30 mouse cellular contexts compared by ENCODE assay signal in the genomic region with DNA sequence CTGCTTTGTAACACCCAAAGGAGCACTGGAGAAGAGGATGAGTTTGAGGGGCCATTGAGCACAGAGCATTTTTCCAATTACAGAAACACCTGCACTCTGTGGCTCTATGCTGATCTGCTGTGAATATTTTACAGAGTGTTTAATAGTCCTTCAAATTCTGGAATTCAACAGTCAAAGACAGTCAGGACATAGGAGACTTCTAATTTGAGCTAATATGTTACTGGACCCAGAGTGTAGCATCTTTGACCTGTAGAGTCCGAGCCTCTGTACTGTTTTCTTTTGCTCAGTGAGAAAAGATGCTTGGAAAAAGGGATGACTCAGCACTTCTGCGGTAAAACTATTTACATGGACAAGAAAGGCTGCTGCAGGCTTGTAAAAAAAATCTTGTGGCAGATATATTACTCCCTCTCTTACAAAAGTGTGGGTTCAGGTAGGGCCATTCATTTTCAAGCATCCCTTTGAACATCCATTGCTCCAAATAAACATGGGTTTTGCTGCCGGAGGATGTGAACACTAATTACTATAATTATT.
DNase-seq lines count a peak whose midpoint lies in the region; ATAC-seq and TF ChIP-seq lines count a peak whose summit lies in the region.
"Had no signal": no experiment of that assay in that cellular context is flagged by ENCODE, and none has a peak within 500 bp of the region (broad histone marks: within the 10 kb centered on the region; RNA-seq: fewer than 3 reads in every experiment).

No protein-coding gene starts in this region.

- no peaks in the 10 kb centered on the region for H3K9me3 ChIP-seq in kidney, postnatal 0 days (replicated peaks; ENCODE audit: low read length)
- H3K9me3 ChIP-seq in liver, postnatal 0 days (ENCODE audit: low read length): no peaks in the 10 kb centered on the region
- H3K9me3 ChIP-seq: embryonic facial prominence, embryonic 13.5 days; hindbrain, embryonic 15.5 days had no signal

- no peak overlapping the region for H3K4me2 ChIP-seq in kidney, postnatal 0 days (ENCODE audit: low read length)
- H3K4me2 ChIP-seq in liver, postnatal 0 days (ENCODE audit: low read depth, low read length): no peak overlapping the region
- H3K4me2 ChIP-seq: embryonic facial prominence, embryonic 13.5 days; hindbrain, embryonic 15.5 days; lung, embryonic 14.5 days; neural tube, embryonic 15.5 days had no signal

- DNase-seq in embryo, embryonic 10.5 days (ENCODE audit: low spot score): peak; percentile 18
- DNase-seq in embryo, embryonic 9.5 days (ENCODE audit: extremely low spot score): no peak
- DNase-seq in kidney, postnatal 0 days (ENCODE audit: low spot score): peak; percentile 28
- DNase-seq in kidney, postnatal 25 days: no peak
- peak; percentile 1 for DNase-seq in 3T3-L1 (ENCODE audit: low read depth, low spot score)
- DNase-seq in brain, adult 2 months (ENCODE audit: low read depth, low spot score): peak; percentile 52
- no peak for DNase-seq in frontal cortex, adult 2 months (ENCODE audit: extremely low spot score in 1 of 2, low spot score in 1 of 2)
- DNase-seq in liver, postnatal 0 days: no peak
- DNase-seq: adrenal gland, adult 8-10 months; cerebellum, adult 11-12 months; cerebellum, adult 9-11 months; gastrocnemius, postnatal 10 days; heart, postnatal 14 days; kidney, adult 18-20 months; kidney, postnatal 14 days; liver; lung, embryonic 14.5 days; lung, postnatal 14 days; spleen, adult 18-20 months; thymus, adult 18-20 months; thymus, postnatal 25 days had no signal

- no peaks in the 10 kb centered on the region for H3K27me3 ChIP-seq in kidney, postnatal 0 days (ENCODE audit: insufficient read depth, low read length)
- no peaks in the 10 kb centered on the region for H3K27me3 ChIP-seq in liver, postnatal 0 days (ENCODE audit: insufficient read depth, low read length)
- H3K27me3 ChIP-seq: embryonic facial prominence, embryonic 13.5 days; hindbrain, embryonic 15.5 days; neural tube, embryonic 15.5 days had no signal

- H3K4me3 ChIP-seq in kidney, postnatal 0 days (replicated peaks; ENCODE audit: low read depth, low read length): no peak overlapping the region
- H3K4me3 ChIP-seq in liver, postnatal 0 days (ENCODE audit: low read depth, low read length): no peak overlapping the region
- H3K4me3 ChIP-seq: embryonic facial prominence, embryonic 13.5 days; erythroblast, embryonic 14.5 days; hindbrain, embryonic 10.5 days; hindbrain, embryonic 15.5 days; left cerebral cortex, adult 2 months; neural tube, embryonic 15.5 days had no signal

- TF ChIP-seq EP300 in liver, postnatal 0 days (IDR thresholded peaks at IDR 0.05; ENCODE audit: low read depth): no peak

- H3K4me1 ChIP-seq in kidney, postnatal 0 days (replicated peaks; ENCODE audit: insufficient read depth, low read length): no peaks in the 10 kb centered on the region
- H3K4me1 ChIP-seq in liver, postnatal 0 days (ENCODE audit: insufficient read depth): no peaks in the 10 kb centered on the region
- H3K4me1 ChIP-seq: hindbrain, embryonic 10.5 days; hindbrain, embryonic 15.5 days; neural tube, embryonic 15.5 days had no signal

- H3K36me3 ChIP-seq in kidney, postnatal 0 days (ENCODE audit: insufficient read depth, low read length): no peaks in the 10 kb centered on the region
- H3K36me3 ChIP-seq in liver, postnatal 0 days (replicated peaks; ENCODE audit: insufficient read depth, low read length): no peaks in the 10 kb centered on the region
- H3K36me3 ChIP-seq: embryonic facial prominence, embryonic 13.5 days; hindbrain, embryonic 10.5 days; hindbrain, embryonic 15.5 days; neural tube, embryonic 15.5 days had no signal

- no peak; the same call in 1 of the 2 replicates for ATAC-seq in kidney, postnatal 0 days (replicated peaks; ENCODE audit: low FRiP score, low read depth)
- no peak for ATAC-seq in liver, postnatal 0 days
- ATAC-seq: forebrain, embryonic 16.5 days; inflammation-experienced regulatory T-cells, adult 6 months had no signal

- 15% methylated on average over 3 of the region's 3 CpGs for WGBS in kidney, postnatal 0 days
- 66% methylated on average over 3 of the region's 3 CpGs for WGBS in liver, postnatal 0 days (ENCODE audit: insufficient replicate concordance)

- no peak overlapping the region for H3K27ac ChIP-seq in kidney, postnatal 0 days
- H3K27ac ChIP-seq in liver, postnatal 0 days (ENCODE audit: low read depth): no peak overlapping the region
- H3K27ac ChIP-seq: embryonic facial prominence, embryonic 13.5 days; hindbrain, embryonic 10.5 days; hindbrain, embryonic 15.5 days; left cerebral cortex, adult 2 months; liver, embryonic 14.5 days; neural tube, embryonic 15.5 days had no signal

- no peak for TF ChIP-seq CTCF in kidney, postnatal 0 days (IDR thresholded peaks at IDR 0.05; ENCODE audit: low read depth)
- TF ChIP-seq CTCF in liver, postnatal 0 days (IDR thresholded peaks at IDR 0.05; ENCODE audit: low read depth): no peak

- H3K9ac ChIP-seq in kidney, postnatal 0 days (ENCODE audit: low read depth, low read length): no peak overlapping the region
- H3K9ac ChIP-seq in liver, postnatal 0 days (replicated peaks): no peak overlapping the region
- H3K9ac ChIP-seq: embryonic facial prominence, embryonic 13.5 days; hindbrain, embryonic 15.5 days; liver, embryonic 14.5 days; lung, embryonic 14.5 days; neural tube, embryonic 15.5 days had no signal

Comparison
In these comparisons a context has a peak if more than half of its experiments do, and no peak if none do; other contexts are left out.
1. DNase-seq: peak in embryo, embryonic 10.5 days (single experiment), kidney, postnatal 0 days (single experiment), 3T3-L1 (single experiment) and brain, adult 2 months (single experiment); none in embryo, embryonic 9.5 days (single experiment), kidney, postnatal 25 days (0 of 2), frontal cortex, adult 2 months (0 of 2) and liver, postnatal 0 days (single experiment).